Mouse (Mus musculus): Measurements from ENCODE around the gene Pik3ca.

The Pik3ca gene

GRCm38 (mm10) chr3:32500346-32500745 is 102.9 kb downstream of the Pik3ca start:
- no peak for DNase-seq (ENCODE audit: low spot score)

GRCm38 (mm10) chr3:32505841-32506240 is 108.4 kb downstream of the Pik3ca start:
- no peak for DNase-seq (ENCODE audit: low spot score)

GRCm38 (mm10) chr3:32506366-32507225 is 109.1 kb downstream of the Pik3ca start:
- no peak for DNase-seq (ENCODE audit: low spot score)

- peak; percentile 63 for DNase-seq (ENCODE audit: low spot score)
These were observed 111.3 kb downstream of the Pik3ca start for GRCm38 (mm10) chr3:32508666-32509324.

GRCm38 (mm10) chr3:32509496-32510374 is 112.3 kb downstream of the Pik3ca start, which contains the start of gene Zfp639:
Zfp639 (plus strand) TSS chr3:32510259.
- no peak for DNase-seq (ENCODE audit: low spot score)

DNA sequence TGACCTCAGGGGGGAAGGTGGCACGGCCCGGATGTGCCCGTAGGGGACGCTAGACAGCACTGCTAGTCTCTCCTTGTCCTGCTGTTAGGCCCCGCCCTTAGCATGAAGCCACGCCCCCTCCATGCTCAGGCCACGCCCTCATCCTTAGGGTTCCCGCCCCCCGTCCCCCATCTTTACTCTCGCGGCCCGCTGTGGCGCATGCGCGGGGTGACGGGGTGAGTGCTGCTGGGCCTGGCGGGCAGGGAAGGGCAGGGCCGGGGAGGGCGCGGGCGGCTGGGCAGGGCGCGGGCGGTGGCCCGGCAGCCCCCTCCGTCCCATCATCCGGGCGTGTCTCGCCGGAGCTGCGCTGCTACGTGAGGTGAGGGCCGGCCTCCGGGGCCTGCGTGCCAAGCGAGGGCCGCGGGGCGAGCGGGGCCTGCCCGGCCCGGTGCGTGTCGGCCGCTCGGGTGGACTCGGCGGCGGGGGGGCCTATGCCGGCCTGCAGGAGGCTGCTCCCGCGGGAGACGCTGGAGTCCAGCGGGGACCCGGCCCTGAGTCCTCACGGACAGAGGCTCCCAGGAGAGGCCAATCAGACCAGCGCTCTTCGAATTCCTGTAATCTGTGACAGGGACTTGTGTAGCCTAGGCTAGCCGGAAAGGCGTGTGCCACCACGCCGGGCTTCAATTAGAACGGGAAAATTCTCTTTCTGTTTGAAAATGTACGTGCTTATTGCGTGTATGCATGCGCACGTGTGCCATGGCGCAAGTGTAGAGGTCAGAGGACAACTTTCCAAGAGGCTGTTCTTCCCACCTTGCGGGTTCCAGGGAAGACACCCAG is 113.1 kb downstream of the Pik3ca start:
- DNase-seq (ENCODE audit: low spot score) = peak; percentile 89

- no peak for DNase-seq (ENCODE audit: low spot score)
These were observed 113.7 kb downstream of the Pik3ca start for GRCm38 (mm10) chr3:32511191-32511550.

DNA sequence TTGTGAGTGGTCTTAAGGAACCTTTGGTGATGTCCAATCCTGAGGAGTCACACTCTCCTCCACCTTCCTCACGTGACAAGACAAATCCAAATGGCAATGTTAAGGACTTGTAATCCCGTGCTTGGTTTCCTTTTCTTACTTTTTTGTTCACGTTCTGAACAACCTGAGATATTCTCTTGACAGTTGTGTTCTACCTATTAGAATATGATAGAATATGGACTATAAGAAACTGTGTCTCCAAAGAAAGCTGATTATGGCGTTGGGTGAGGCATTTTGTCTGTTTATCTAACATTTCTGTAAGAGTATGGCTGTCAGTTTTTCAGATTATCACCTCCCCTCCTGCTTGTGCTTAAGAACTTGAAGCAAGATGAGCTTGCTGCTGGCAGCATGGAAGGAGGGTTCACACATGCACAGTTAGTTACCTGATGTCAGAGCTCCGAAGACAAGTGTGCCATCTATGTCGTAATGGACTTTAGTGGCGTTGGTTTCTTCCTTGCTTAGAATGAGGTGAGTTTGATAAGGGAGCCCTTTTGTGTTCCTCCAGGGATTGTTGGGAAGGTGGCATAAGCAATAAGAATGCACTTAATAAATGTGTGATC is 115.3 kb downstream of the Pik3ca start:
- DNase-seq (ENCODE audit: low spot score) = no peak

DNA sequence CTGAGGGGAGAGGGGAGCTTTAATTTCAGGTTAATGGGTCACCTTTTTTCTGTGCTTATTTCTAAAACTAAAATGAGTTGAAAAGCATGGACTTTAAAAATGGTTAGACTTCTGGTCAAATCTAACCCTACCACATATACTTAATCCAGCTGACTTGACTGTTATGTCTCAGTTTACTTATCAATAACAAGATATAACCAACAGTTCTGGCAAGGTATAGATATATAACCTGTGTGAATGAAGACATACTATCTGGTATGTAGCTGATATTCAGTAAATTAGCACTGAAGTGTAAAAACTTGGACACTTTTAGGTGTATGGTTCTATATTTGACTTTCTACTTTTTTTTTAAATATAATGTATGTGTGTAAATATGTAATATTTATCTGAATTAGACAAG is 116.1 kb downstream of the Pik3ca start:
- no peak for DNase-seq (ENCODE audit: low spot score)
